Mouse (Mus musculus) forebrain, embryonic 15.5 days (tissue): Measurements from ENCODE around the gene Ivns1abp. TPM values are rescaled to one million over a fixed set of nuclear protein-coding genes. Genes with fewer than 3 reads are reported as not detected.
"Not testable (repeated sequence)": the region's sequence is repeated elsewhere in the genome, so short reads cannot be mapped to it uniquely, and the experiment has no call there.

Source experiments
- ATAC-seq: fragments of 200-750 bp; cut with Nextera tagmentation; replicated peaks from 2 replicates; pipeline ENCODE4 v1.8.0; 2017; ENCODE audit warnings: mild to moderate bottlenecking, moderate TSS enrichment, moderate library complexity
- H3K27ac ChIP-seq: fragments of 300-500 bp; sonication (generic); replicated peaks from 2 replicates; pipeline ENCODE4 v1.5.1; 2015; ENCODE audit warnings: mild to moderate bottlenecking, inconsistent platforms
- H3K27me3 ChIP-seq: fragments of 300-500 bp; sonication (generic); 2 replicates; pipeline ENCODE4 v1.6.1; 2015; ENCODE audit warnings: inconsistent platforms
- H3K36me3 ChIP-seq: fragments of 300-500 bp; sonication (generic); 2 replicates; pipeline ENCODE4 v1.6.1; 2015; ENCODE audit warnings: mild to moderate bottlenecking, inconsistent platforms
- H3K4me1 ChIP-seq: fragments of 300-500 bp; sonication (generic); 2 replicates; pipeline ENCODE4 v1.6.1; 2015; ENCODE audit warnings: inconsistent platforms
- H3K4me2 ChIP-seq: fragments of 300-500 bp; sonication (generic); replicated peaks from 2 replicates; pipeline ENCODE4 v1.6.1; 2015; ENCODE audit warnings: mild to moderate bottlenecking, inconsistent platforms
- H3K4me3 ChIP-seq: fragments of 300-500 bp; sonication (generic); 2 replicates; pipeline ENCODE4 v1.5.1; 2015; ENCODE audit warnings: mild to moderate bottlenecking, inconsistent platforms
- H3K9ac ChIP-seq: fragments of 300-500 bp; sonication (generic); replicated peaks from 2 replicates; pipeline ENCODE4 v1.6.1; 2015; ENCODE audit warnings: mild to moderate bottlenecking, inconsistent platforms
- H3K9me3 ChIP-seq: fragments of 300-500 bp; sonication (generic); 2 replicates; pipeline ENCODE4 v1.6.1; 2016; ENCODE audit warnings: inconsistent platforms
- WGBS: fragments of 180-500 bp; shearing (Covaris S2); methylation state at CpG from one replicate; pipeline ENCODE4 v1.1.7; 2015; ENCODE audit warnings: mixed read lengths; 5-methylcytosine and 5-hydroxymethylcytosine counted together
- polyA plus RNA-seq: library from polyadenylated mRNA; unstranded; fragments of >200 nt; fragmentation: Nextera tagmentation; extraction: Ambion mirVana; gene quantifications from 2 replicates; pipeline ENCODE4 v1.2.1, GENCODE M21; 2015

Ivns1abp gene
- 365 and 380 TPM in 2 replicates for polyA plus RNA-seq

GRCm38 (mm10) chr1:151344283-151345108, at the start of gene Ivns1abp:
TSS of gene Ivns1abp (plus strand) at chr1:151344477.
- no peaks in the 10 kb centered on the region for H3K9me3 ChIP-seq
- ATAC-seq = peak; percentile 97
- peak within 1 kb of the TSS; percentile 96 for H3K27ac ChIP-seq
- peaks cover 42% of the 10 kb centered on the region for H3K4me1 ChIP-seq
- peak within 1 kb of the TSS; percentile 90 for H3K4me3 ChIP-seq
- no peaks in the 10 kb centered on the region for H3K36me3 ChIP-seq
- WGBS = under 1% methylated on average over 96 of the region's 104 CpGs
- no peaks in the 10 kb centered on the region for H3K27me3 ChIP-seq
- H3K4me2 ChIP-seq = peak within 1 kb of the TSS; percentile 55
- H3K9ac ChIP-seq = peak within 1 kb of the TSS; percentile 93

- Histone ChIP-seq H3K4me2 (no peak overlapping the region), H3K9me3 (no peaks in the 10 kb centered on the region), H3K4me1 (no peaks in the 10 kb centered on the region), H3K27ac (no peak overlapping the region), H3K36me3 (no peaks in the 10 kb centered on the region), H3K4me3 (no peak overlapping the region), H3K9ac (no peak overlapping the region), H3K27me3 (no peaks in the 10 kb centered on the region)
- WGBS = 63% methylated on average over 3 of the region's 3 CpGs
- no peak for ATAC-seq
These were observed 48.8 kb upstream of the Ivns1abp start for GRCm38 (mm10) chr1:151295486-151295885.

GRCm38 (mm10) chr1:151296621-151297020, 47.7 kb upstream of the Ivns1abp start:
- whole genome bisulfite sequencing = 92% methylated on average over 1 of the region's 1 CpGs
- no peak for ATAC-seq
- H3K9ac ChIP-seq = no peak overlapping the region

GRCm38 (mm10) chr1:151297025-151297424, 47.3 kb upstream of the Ivns1abp start:
- WGBS = 89% methylated on average over 6 of the region's 6 CpGs
- no peak for ATAC-seq
- H3K4me1 ChIP-seq = no peaks in the 10 kb centered on the region
- no peaks in the 10 kb centered on the region for H3K9me3 ChIP-seq
- no peak overlapping the region for H3K9ac ChIP-seq
- H3K4me3 ChIP-seq = no peak overlapping the region
- no peaks in the 10 kb centered on the region for H3K27me3 ChIP-seq
- no peaks in the 10 kb centered on the region for H3K36me3 ChIP-seq
- no peak overlapping the region for H3K27ac ChIP-seq
- H3K4me2 ChIP-seq = no peak overlapping the region

More at GRCm38 (mm10) chr1:151296621-151297020, 47.7 kb upstream of the Ivns1abp start:
- Histone ChIP-seq H3K36me3 (no peaks in the 10 kb centered on the region), H3K27me3 (no peaks in the 10 kb centered on the region), H3K4me3 (no peak overlapping the region), H3K4me1 (no peaks in the 10 kb centered on the region), H3K27ac (no peak overlapping the region), H3K4me2 (no peak overlapping the region), H3K9me3 (no peaks in the 10 kb centered on the region)

- Histone ChIP-seq H3K4me2 (no peak overlapping the region), H3K27ac (no peak overlapping the region), H3K36me3 (no peaks in the 10 kb centered on the region), H3K9me3 (no peaks in the 10 kb centered on the region), H3K27me3 (no peaks in the 10 kb centered on the region), H3K9ac (no peak overlapping the region), H3K4me1 (no peaks in the 10 kb centered on the region), H3K4me3 (no peak overlapping the region)
- no peak for ATAC-seq
- 85% methylated on average over 2 of the region's 2 CpGs for WGBS
These were observed 46.7 kb upstream of the Ivns1abp start for GRCm38 (mm10) chr1:151297596-151297995.

DNA sequence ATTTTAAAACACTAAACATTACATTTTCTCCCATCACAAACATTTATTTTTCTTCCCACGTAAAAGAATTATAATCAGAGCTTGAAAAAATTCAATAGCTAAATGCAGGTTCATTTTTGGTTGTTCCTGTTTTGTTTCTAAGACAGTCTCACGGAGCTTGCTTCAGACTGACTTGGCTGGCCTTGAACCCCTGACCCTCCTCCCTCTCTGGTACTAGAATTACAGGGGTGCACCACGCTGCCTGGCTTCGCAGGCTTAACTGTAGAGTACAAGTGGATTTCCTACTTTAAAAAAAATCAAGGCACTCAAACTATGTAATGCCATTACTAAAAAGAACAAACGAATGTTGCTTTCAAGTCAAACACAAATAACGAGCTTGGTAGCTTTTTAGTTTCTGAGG, 42.8 kb upstream of the Ivns1abp start:
- H3K36me3 ChIP-seq = no peaks in the 10 kb centered on the region
- WGBS = 40% methylated on average over 6 of the region's 6 CpGs
- no peaks in the 10 kb centered on the region for H3K4me1 ChIP-seq
- H3K4me2 ChIP-seq = no peak overlapping the region
- H3K27ac ChIP-seq = no peak overlapping the region
- no peaks in the 10 kb centered on the region for H3K27me3 ChIP-seq
- no peak overlapping the region for H3K9ac ChIP-seq
- H3K4me3 ChIP-seq = no peak overlapping the region
- ATAC-seq = no peak
- H3K9me3 ChIP-seq = no peaks in the 10 kb centered on the region

DNA sequence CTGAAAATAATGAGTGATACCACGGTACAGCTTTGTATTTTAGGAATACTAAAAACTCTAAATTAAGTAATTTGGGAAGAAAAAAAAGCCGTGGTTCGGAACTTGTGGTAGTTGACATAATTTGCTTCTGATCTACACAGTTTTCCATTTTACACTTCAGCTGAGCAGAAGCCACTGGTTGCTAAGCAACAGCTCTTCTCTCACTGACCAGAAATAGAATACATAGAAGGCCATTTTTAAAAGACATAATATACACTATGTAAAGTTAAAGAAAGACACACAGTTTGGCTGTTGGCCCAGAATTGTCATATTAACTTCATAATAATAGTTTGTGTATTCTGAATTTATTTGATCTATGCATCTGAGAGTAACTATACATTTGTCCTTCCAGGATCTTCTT, 42.4 kb upstream of the Ivns1abp start:
- ATAC-seq = no peak
- Histone ChIP-seq H3K27me3 (no peaks in the 10 kb centered on the region), H3K4me2 (no peak overlapping the region), H3K36me3 (no peaks in the 10 kb centered on the region), H3K9ac (no peak overlapping the region), H3K4me1 (no peaks in the 10 kb centered on the region), H3K4me3 (no peak overlapping the region), H3K27ac (no peak overlapping the region), H3K9me3 (no peaks in the 10 kb centered on the region)
- WGBS = 36% methylated on average over 3 of the region's 3 CpGs

- no peak overlapping the region for H3K9ac ChIP-seq
- no peaks in the 10 kb centered on the region for H3K9me3 ChIP-seq
- no peaks in the 10 kb centered on the region for H3K27me3 ChIP-seq
- H3K27ac ChIP-seq = no peak overlapping the region
- no peak for ATAC-seq
- no peak overlapping the region for H3K4me3 ChIP-seq
- H3K4me1 ChIP-seq = no peaks in the 10 kb centered on the region
- H3K4me2 ChIP-seq = no peak overlapping the region
- no peaks in the 10 kb centered on the region for H3K36me3 ChIP-seq
These were observed 41.0 kb upstream of the Ivns1abp start for GRCm38 (mm10) chr1:151303265-151303664.

DNA sequence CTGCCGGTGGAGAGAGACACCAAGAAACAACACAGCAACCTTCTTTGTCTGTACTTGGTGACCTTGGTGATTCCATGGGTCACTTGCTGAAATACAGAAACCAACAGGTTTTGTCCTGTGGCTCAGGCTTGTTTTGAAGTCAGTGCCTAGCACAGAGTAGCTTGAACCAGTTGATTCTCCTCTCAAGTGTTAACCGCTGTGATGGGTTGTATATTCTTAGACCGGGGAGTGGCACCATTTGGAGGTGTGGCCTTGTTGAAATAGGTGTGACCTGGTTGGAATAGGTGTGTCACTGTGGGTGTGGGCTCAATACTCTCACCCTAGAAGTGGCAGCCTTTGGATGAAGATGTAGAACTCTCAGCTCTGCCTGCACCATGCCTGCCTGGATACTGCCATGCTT, 39.3 kb upstream of the Ivns1abp start:
- not testable (repeated sequence) for H3K27me3 ChIP-seq, H3K4me1 ChIP-seq, H3K9me3 ChIP-seq, H3K27ac ChIP-seq, H3K4me2 ChIP-seq, H3K36me3 ChIP-seq, ATAC-seq, H3K9ac ChIP-seq, H3K4me3 ChIP-seq
- WGBS = 90% methylated on average over 3 of the region's 3 CpGs

DNA sequence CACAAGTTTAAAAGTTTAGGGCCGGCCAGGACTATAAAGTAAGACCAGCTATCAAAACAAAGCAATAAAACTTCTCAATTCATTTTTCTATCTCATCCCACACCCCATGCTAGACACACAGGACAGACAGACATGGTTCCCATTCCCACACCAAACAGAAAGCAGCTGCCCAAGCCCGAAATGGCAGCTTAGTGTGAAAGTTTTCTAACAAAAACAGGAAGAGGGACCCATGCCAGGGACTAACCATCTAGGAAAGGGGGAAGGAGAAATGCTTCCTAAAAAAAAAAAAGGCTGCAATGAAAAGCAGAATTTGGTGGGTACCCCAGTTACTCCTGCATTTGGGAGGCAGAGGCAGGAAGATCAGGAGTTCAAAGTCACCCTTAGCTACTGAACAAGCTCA, 37.2 kb upstream of the Ivns1abp start:
- H3K27ac ChIP-seq = no peak overlapping the region
- H3K4me2 ChIP-seq = no peak overlapping the region
- no peaks in the 10 kb centered on the region for H3K36me3 ChIP-seq
- whole genome bisulfite sequencing = 77% methylated on average over 2 of the region's 2 CpGs
- H3K4me1 ChIP-seq = no peaks in the 10 kb centered on the region
- no peaks in the 10 kb centered on the region for H3K27me3 ChIP-seq
- no peaks in the 10 kb centered on the region for H3K9me3 ChIP-seq
- ATAC-seq = no peak
- H3K9ac ChIP-seq = no peak overlapping the region
- no peak overlapping the region for H3K4me3 ChIP-seq

- no peaks in the 10 kb centered on the region for H3K4me1 ChIP-seq
- WGBS = 78% methylated on average over 3 of the region's 3 CpGs
- no peak overlapping the region for H3K9ac ChIP-seq
- H3K27ac ChIP-seq = no peak overlapping the region
- H3K4me2 ChIP-seq = no peak overlapping the region
- ATAC-seq = no peak
- H3K9me3 ChIP-seq = no peaks in the 10 kb centered on the region
- no peaks in the 10 kb centered on the region for H3K36me3 ChIP-seq
- no peak overlapping the region for H3K4me3 ChIP-seq
- H3K27me3 ChIP-seq = no peaks in the 10 kb centered on the region
These were observed 36.5 kb upstream of the Ivns1abp start for GRCm38 (mm10) chr1:151307821-151308220.

GRCm38 (mm10) chr1:151308508-151308907, 35.8 kb upstream of the Ivns1abp start:
- Histone ChIP-seq H3K9ac (no peak overlapping the region), H3K27me3 (no peaks in the 10 kb centered on the region), H3K9me3 (no peaks in the 10 kb centered on the region), H3K4me1 (no peaks in the 10 kb centered on the region), H3K4me2 (no peak overlapping the region), H3K36me3 (no peaks in the 10 kb centered on the region), H3K4me3 (no peak overlapping the region), H3K27ac (no peak overlapping the region)
- WGBS = 36% methylated on average over 4 of the region's 4 CpGs
- no peak for ATAC-seq

GRCm38 (mm10) chr1:151310511-151310910, 33.8 kb upstream of the Ivns1abp start:
- Histone ChIP-seq H3K27ac (no peak overlapping the region), H3K4me3 (no peak overlapping the region), H3K4me1 (no peaks in the 10 kb centered on the region), H3K4me2 (no peak overlapping the region), H3K36me3 (no peaks in the 10 kb centered on the region), H3K9me3 (no peaks in the 10 kb centered on the region), H3K27me3 (no peaks in the 10 kb centered on the region), H3K9ac (no peak overlapping the region)
- ATAC-seq = no peak
- 74% methylated on average over 5 of the region's 5 CpGs for WGBS
